Mouse (Mus musculus): ENCODE measurements around the gene Ankrd6. TPM values are rescaled to one million over a fixed set of nuclear protein-coding genes. Genes with fewer than 3 reads are reported as not detected.
A peak's percentile ranks its signal among the peaks of the same experiment; 100 is the strongest.

Ankrd6 gene
- polyA plus RNA-seq, 1 experiment from 2014 or later, result 8.3 TPM

DNA sequence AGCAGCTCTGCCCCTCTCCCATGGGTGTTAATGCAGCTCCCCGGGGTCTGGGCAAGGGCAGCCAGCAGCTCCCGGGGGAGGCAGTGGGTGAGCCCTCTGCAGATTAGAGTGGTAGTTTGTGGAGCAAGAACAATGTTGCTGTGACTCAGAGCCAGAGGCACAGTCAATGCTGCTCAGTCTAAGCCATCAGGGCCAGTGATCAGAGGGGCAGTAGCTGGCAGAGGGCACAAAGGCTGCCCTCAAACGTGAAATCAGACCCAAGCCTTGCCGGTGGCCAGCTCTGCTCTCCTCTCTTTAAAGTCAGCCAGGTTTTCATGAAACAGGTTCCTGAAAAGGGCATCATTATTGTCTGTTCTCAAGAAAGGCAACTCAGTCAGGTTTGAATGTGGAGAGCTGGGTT lies 11.1 kb downstream of the Ankrd6 start:
- WGBS, result 46% methylated on average over 4 of the region's 4 CpGs
- Histone ChIP-seq H3K27ac (no peak overlapping the region), H3K9me3 (no peaks in the 10 kb centered on the region), H3K27me3 (ENCODE audit: insufficient read depth, poor library complexity, severe bottlenecking) (no peaks in the 10 kb centered on the region), H3K36me3 (no peaks in the 10 kb centered on the region), H3K4me1 (peaks cover 17% of the 10 kb centered on the region), H3K4me3 (no peak overlapping the region)
- DNase-seq (ENCODE audit: low spot score), result no peak

DNA sequence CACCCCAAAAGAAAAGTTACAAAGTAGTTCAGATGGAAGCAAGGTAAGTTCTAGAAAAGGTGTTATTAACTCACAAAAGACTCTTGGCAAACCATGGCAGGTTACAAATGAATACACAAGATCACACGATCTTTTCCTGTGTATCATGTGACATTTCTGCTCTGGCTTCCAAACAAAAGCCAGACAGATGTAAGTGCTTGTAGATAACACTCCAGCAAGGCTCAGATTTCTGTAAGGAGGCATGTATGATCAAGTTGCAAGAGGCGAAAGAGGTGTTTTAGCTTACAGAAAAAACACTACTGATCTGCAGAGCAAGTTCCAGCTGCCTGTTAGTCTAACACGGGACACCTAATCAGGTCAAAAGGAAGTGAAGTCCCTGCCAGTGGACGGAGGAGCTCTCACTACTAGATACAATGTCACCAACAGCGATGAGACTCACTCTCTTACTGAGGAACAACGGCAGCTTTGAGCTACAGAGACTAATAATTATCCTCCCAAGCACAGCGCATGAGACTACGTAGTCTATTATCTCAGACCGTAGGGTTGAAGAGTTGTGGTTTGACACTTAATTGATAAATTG lies 13.8 kb downstream of the Ankrd6 start:
- WGBS, result 11% methylated on average over 9 of the region's 9 CpGs
- H3K36me3 ChIP-seq, result no peaks in the 10 kb centered on the region
- peak overlapping the region; percentile 32 for H3K4me3 ChIP-seq
- H3K27me3 ChIP-seq (ENCODE audit: insufficient read depth, poor library complexity, severe bottlenecking), result no peaks in the 10 kb centered on the region
- no peak for DNase-seq (ENCODE audit: low spot score)
- peaks cover 22% of the 10 kb centered on the region for H3K4me1 ChIP-seq
- no peaks in the 10 kb centered on the region for H3K9me3 ChIP-seq
- peak overlapping the region; percentile 75 for H3K27ac ChIP-seq

DNA sequence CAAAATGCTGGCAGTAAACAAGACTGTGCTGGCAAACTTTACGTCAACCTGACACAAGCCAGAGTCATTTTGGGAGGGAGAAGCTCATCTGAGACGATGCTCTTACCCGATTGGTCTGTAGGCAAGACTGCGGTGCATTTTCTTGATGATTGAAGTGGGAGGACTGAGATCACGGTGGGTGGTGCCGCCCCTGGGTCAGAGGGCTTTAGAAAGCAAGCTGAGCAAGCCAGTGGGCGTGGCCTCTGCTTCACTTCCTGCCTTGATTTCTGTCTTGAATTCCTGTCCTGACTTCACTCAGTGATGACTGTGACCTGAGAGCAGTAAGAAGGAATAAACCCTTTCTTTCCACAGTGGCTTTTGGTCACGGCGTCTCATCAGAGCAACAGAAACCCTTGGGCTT lies 18.6 kb downstream of the Ankrd6 start:
- Histone ChIP-seq H3K4me3 (no peak overlapping the region), H3K4me1 (peaks cover 15% of the 10 kb centered on the region), H3K9me3 (no peaks in the 10 kb centered on the region), H3K36me3 (no peaks in the 10 kb centered on the region), H3K27ac (no peak overlapping the region), H3K27me3 (ENCODE audit: insufficient read depth, poor library complexity, severe bottlenecking) (no peaks in the 10 kb centered on the region)
- no peak for DNase-seq (ENCODE audit: low spot score)
- 57% methylated on average over 9 of the region's 9 CpGs for WGBS

DNA sequence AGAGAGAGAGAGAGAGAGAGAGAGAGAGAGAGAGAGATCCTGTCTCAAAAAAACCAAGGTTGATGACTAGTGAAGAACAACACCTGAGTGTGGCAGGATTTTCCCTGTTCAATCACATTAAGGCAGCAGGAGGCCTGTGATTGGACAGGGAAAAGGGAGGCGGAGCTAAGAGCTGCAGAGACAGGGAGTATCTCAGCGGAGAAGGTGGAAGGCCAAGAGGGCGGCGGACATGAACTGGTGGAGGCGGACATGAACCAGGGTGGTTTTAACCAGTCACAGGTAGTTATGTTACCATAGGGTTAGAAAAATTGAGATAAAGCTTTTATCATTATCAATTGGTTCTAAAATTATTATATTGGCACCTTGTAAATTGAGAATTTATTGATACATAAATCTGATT lies 20.9 kb downstream of the Ankrd6 start:
- no peak for DNase-seq (ENCODE audit: low spot score)
- Histone ChIP-seq H3K4me3 (no peak overlapping the region), H3K4me1 (peaks cover 6% of the 10 kb centered on the region; the same call in 1 of the 2 replicates), H3K27me3 (ENCODE audit: insufficient read depth, poor library complexity, severe bottlenecking) (no peaks in the 10 kb centered on the region), H3K36me3 (no peaks in the 10 kb centered on the region), H3K9me3 (no peaks in the 10 kb centered on the region), H3K27ac (no peak overlapping the region)
- WGBS, result 93% methylated on average over 5 of the region's 5 CpGs

DNA sequence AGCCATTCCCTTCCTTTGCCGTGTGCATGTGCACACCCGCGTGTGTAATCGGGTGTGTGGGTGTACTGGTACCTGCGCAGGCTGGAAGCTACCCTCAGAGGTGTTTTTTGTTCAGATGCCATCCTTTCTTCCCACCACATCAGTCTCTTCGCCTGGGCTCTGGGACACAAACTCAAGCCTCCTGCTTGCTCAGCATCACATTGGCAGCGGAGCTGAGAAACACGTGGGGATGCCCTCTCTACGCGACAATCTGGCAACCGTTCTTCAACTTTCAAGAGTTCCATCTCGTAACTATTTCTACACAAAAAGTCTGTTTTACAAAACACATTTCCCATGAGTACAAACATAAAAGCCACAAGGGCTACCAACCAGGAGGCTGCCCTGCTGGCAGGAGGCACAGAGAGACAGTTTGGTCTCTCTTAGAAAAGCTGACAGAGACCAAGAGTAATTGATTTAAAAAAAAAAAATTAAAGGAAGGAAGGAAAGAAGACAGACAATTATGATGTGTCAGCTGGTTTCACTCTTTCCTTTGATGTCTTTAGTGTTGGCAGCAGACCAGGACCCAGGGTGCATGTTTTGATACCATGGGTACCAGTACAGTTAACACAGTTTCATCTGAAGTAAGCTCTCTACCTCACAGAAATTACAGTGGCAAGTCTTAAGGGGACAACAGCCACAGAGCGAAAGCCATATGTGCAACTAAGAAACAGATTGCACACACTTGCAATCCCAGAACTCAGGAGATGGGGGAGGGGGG lies 21.8 kb downstream of the Ankrd6 start:
- no peaks in the 10 kb centered on the region for H3K9me3 ChIP-seq
- no peak for DNase-seq (ENCODE audit: low spot score)
- no peak overlapping the region for H3K4me3 ChIP-seq
- H3K27ac ChIP-seq, result no peak overlapping the region
- peaks cover 11% of the 10 kb centered on the region; the same call in 1 of the 2 replicates for H3K4me1 ChIP-seq
- no peaks in the 10 kb centered on the region for H3K36me3 ChIP-seq
- 94% methylated on average over 13 of the region's 13 CpGs for WGBS
- no peaks in the 10 kb centered on the region for H3K27me3 ChIP-seq (ENCODE audit: insufficient read depth, poor library complexity, severe bottlenecking)

DNA sequence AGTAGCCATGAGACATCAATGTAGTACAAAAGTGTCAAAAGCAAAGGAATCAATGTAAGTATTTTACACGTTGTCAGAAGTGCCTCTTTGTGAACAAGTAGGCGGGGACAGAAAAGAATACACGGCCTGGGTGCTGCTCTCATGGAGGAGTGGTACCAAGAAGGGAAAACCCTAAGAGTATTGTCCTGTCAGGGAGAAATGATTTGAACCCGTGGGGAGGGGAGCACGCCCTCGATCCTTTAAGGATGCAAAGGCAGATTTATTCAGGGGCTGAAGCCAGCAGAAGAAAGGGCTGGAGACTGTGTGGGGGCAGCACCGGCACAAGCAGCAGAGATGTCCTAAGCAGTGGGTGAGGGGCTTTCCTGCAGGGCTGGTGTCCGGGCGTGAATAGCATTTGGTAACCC lies 26.7 kb downstream of the Ankrd6 start:
- no peak overlapping the region for H3K27ac ChIP-seq
- WGBS, result 35% methylated on average over 9 of the region's 9 CpGs
- 0 out of 2 replicates have a peak overlapping the region, but pooled peaks have one; percentile 47 for H3K4me3 ChIP-seq
- no peaks in the 10 kb centered on the region for H3K9me3 ChIP-seq
- H3K4me1 ChIP-seq, result peaks cover 16% of the 10 kb centered on the region
- DNase-seq (ENCODE audit: low spot score), result no peak
- H3K36me3 ChIP-seq, result no peaks in the 10 kb centered on the region
- H3K27me3 ChIP-seq (ENCODE audit: insufficient read depth, poor library complexity, severe bottlenecking), result no peaks in the 10 kb centered on the region

DNA sequence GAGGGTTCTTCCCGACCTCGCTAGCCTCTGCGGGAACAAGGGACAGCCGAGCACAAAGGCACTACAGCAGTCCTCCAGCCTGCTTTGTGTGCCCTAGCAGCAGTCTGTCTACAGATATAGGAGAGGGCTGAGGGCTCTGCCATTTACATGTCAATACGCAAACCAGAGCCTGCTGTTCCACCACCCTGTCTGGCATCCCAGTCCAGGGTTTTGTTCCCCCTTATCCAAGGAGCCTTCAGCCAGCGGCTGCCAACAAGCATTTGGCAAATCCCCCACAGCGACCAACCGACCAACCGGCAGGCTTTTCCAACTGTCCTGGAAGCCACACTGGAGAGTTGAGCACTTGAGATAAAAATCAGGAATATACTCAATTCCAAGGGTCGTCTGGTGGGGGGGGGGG lies 27.2 kb downstream of the Ankrd6 start:
- H3K27me3 ChIP-seq (ENCODE audit: insufficient read depth, poor library complexity, severe bottlenecking), result no peaks in the 10 kb centered on the region
- WGBS, result 5% methylated on average over 10 of the region's 10 CpGs
- peak; percentile 81 for DNase-seq (ENCODE audit: low spot score)
- H3K27ac ChIP-seq, result peak overlapping the region; percentile 79
- peaks cover 20% of the 10 kb centered on the region for H3K4me1 ChIP-seq
- no peaks in the 10 kb centered on the region for H3K36me3 ChIP-seq
- peak overlapping the region; percentile 47 for H3K4me3 ChIP-seq
- H3K9me3 ChIP-seq, result no peaks in the 10 kb centered on the region

DNA sequence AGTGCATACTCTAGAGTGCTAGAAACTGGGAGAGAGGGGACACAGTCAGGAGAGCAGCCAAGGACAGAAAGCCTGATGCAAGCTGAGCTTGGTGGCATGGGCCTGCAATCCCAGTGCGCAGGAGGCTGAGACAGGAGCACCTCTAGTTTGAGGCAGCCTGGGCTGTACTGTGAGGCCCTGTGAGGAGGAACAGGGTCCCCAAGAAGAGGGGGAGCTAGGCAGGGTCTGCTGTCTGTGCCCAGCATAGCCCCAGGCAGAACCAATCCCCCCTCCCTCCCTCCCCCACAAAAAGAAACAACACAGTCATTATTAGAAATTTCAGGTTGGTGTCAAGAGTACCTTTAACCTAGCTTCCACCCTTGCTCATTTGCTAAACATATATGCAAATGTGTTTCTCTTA lies 27.8 kb downstream of the Ankrd6 start:
- H3K9me3 ChIP-seq, result no peaks in the 10 kb centered on the region
- H3K27me3 ChIP-seq (ENCODE audit: insufficient read depth, poor library complexity, severe bottlenecking), result no peaks in the 10 kb centered on the region
- no peak overlapping the region for H3K4me3 ChIP-seq
- no peaks in the 10 kb centered on the region for H3K36me3 ChIP-seq
- peak overlapping the region; percentile 79; the same call in 1 of the 2 replicates for H3K27ac ChIP-seq
- WGBS, result 87% methylated on average over 1 of the region's 1 CpGs
- peaks cover 26% of the 10 kb centered on the region for H3K4me1 ChIP-seq
- DNase-seq (ENCODE audit: low spot score), result no peak

DNA sequence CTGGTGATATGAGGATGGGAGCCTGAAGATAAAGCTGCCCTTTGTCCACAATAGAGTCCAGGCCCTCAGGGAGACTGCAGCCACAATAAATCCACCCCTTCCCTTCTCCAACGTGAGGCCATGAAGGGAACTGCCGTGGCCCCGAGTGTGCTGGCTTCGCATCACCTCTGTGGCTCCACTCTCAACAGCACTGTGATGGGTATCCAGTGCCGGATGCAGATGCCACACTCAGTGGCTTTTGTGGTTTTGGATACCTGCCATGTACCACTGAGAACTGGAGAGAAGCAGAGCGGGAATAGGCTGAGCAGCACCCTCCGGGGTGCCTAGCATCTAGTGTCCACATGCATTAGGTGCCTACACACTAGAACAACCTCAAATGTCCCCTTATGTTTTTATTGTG lies 29.8 kb downstream of the Ankrd6 start:
- 74% methylated on average over 7 of the region's 7 CpGs for WGBS
- DNase-seq (ENCODE audit: low spot score), result no peak
- H3K27me3 ChIP-seq (ENCODE audit: insufficient read depth, poor library complexity, severe bottlenecking), result no peaks in the 10 kb centered on the region
- no peak overlapping the region for H3K4me3 ChIP-seq
- no peaks in the 10 kb centered on the region for H3K9me3 ChIP-seq
- no peak overlapping the region for H3K27ac ChIP-seq
- H3K36me3 ChIP-seq, result no peaks in the 10 kb centered on the region
- H3K4me1 ChIP-seq, result peaks cover 42% of the 10 kb centered on the region

DNA sequence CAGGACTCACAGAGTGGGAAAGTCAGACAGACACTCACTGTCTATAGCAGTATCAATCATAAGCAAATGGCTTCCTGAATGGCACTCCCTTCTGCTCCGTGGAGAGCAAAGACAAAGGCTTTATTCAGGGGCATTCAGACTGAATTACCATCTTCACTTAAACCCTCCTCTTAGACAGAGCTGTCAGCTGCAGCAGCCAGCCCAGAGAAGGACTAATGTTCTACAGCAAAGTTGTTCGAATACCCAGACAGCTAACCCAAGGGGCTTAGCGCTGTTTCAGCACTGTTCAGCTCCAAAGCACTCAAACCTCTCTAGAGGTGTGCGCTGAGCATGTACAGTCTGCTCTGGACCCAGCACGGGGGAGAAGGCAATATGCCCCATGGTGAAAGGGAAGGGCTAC lies 32.1 kb downstream of the Ankrd6 start:
- no peaks in the 10 kb centered on the region for H3K36me3 ChIP-seq
- H3K4me3 ChIP-seq, result no peak overlapping the region
- WGBS, result 67% methylated on average over 5 of the region's 5 CpGs
- no peaks in the 10 kb centered on the region for H3K9me3 ChIP-seq
- H3K4me1 ChIP-seq, result peaks cover 46% of the 10 kb centered on the region
- no peak for DNase-seq (ENCODE audit: low spot score)
- H3K27ac ChIP-seq, result no peak overlapping the region; the same call in 1 of the 2 replicates
- H3K27me3 ChIP-seq (ENCODE audit: insufficient read depth, poor library complexity, severe bottlenecking), result no peaks in the 10 kb centered on the region

DNA sequence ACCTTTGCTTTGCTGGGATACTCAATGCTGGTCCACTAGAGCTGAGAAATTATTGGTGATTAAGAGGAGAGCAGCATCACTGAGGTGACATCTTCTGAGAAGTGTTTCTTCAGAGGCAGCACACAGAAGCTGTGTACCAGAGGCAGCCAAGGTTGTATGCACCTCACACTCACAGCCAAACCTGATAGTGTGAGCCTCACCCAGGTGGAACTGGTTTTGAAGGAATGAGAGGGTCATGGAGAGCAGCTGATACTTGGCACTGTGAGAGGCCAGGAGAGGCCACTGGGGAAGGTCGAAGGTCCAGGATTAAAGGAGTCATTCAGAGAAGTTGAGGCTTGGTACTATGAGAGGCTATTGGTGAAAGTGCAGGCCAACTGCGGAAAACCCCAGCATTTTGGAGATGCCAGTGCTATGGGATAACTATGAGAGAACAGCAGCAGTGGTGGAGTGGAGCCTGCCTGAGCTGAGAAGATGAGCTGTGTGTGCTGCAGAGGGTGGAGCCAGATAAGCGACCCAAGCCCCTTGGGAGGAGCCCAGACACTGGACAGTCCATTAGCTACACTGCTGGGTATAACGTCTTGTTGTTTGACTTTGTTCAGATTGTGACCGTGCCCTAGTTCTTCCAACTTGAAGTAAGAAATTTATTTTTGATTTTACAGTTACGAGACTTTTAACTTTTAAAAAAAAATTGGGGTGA lies 33.8 kb downstream of the Ankrd6 start:
- no peaks in the 10 kb centered on the region for H3K36me3 ChIP-seq
- H3K9me3 ChIP-seq, result no peaks in the 10 kb centered on the region
- no peaks in the 10 kb centered on the region for H3K27me3 ChIP-seq (ENCODE audit: insufficient read depth, poor library complexity, severe bottlenecking)
- peak; percentile 93 for DNase-seq (ENCODE audit: low spot score)
- H3K4me1 ChIP-seq, result peaks cover 36% of the 10 kb centered on the region
- peak overlapping the region; percentile 63; the same call in 1 of the 2 replicates for H3K27ac ChIP-seq
- 48% methylated on average over 6 of the region's 6 CpGs for WGBS
- no peak overlapping the region for H3K4me3 ChIP-seq

DNA sequence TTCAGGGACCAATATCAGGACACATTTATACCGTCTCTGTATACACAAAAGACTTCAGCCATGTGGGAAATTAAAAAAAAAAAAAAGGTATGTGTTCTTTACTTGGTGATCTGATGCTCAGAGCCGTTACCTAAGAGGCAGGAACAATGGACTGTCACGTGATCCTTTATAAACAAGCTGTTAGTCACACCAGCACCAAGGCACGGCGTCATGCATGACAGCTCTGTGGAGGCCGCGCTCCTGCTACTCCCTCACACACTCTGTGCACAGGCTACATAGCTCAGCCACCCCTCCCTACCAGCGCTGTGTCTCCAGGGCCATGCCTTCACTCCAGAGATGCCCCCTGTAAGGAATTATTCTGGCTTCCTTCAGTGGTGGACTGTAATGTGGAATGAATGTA lies 34.7 kb downstream of the Ankrd6 start:
- Histone ChIP-seq H3K4me3 (no peak overlapping the region), H3K36me3 (no peaks in the 10 kb centered on the region), H3K9me3 (no peaks in the 10 kb centered on the region), H3K27ac (peak overlapping the region; percentile 63), H3K27me3 (ENCODE audit: insufficient read depth, poor library complexity, severe bottlenecking) (no peaks in the 10 kb centered on the region), H3K4me1 (peaks cover 36% of the 10 kb centered on the region)
- no peak for DNase-seq (ENCODE audit: low spot score)
- 60% methylated on average over 8 of the region's 8 CpGs for WGBS

DNA sequence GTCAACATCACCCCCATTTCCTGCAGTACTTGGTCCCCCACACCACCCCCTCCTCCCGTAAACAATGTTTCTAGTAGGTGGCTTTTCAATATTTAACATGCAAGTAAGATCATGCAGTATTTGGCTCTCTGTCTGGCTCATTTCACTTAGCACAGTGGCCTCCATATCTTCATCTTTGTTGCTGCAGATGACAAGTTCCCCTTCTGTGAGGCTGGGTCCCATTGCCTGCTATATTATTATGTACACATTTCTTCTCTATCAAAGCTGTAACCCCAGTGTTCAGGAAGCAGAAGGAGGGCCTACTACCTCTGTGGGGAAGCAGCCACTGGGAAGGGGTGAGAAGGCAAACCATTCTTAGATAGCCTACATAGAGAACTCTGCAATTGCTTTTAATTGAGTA lies 40.6 kb downstream of the Ankrd6 start:
- DNase-seq (ENCODE audit: low spot score), result no peak
- WGBS, result 83% methylated on average over 1 of the region's 1 CpGs
- H3K4me1 ChIP-seq, result peaks cover 46% of the 10 kb centered on the region
- H3K4me3 ChIP-seq, result no peak overlapping the region
- no peak overlapping the region for H3K27ac ChIP-seq
- H3K27me3 ChIP-seq (ENCODE audit: insufficient read depth, poor library complexity, severe bottlenecking), result no peaks in the 10 kb centered on the region
- no peaks in the 10 kb centered on the region for H3K36me3 ChIP-seq
- H3K9me3 ChIP-seq, result no peaks in the 10 kb centered on the region

Data from heart, embryonic 10.5 days (tissue).